Mouse (Mus musculus) midbrain, embryonic 10.5 days (tissue): ENCODE results near the gene V1rd19. TPM values are rescaled to one million over a fixed set of nuclear protein-coding genes. Genes with fewer than 3 reads are reported as not detected.
"Not testable (repeated sequence)": the region's sequence is repeated elsewhere in the genome, so short reads cannot be mapped to it uniquely, and the experiment has no call there.

ENCODE experiments used
- DNase-seq: peaks from one replicate; pipeline ENCODE4 v3.0.0-alpha.2; 2017; ENCODE audit warnings: low spot score
- H3K27ac ChIP-seq: fragments of 300-500 bp; sonication (generic); replicated peaks from 2 replicates; pipeline ENCODE4 v1.5.1; 2016; ENCODE audit warnings: mild to moderate bottlenecking
- H3K27me3 ChIP-seq: fragments of 300-500 bp; sonication (generic); 2 replicates; pipeline ENCODE4 v1.6.1; 2016; ENCODE audit warnings: low read depth, mild to moderate bottlenecking; ENCODE audit not compliant: poor library complexity, severe bottlenecking
- H3K36me3 ChIP-seq: fragments of 300-500 bp; sonication (generic); 2 replicates; pipeline ENCODE4 v1.6.1; 2016; ENCODE audit warnings: mild to moderate bottlenecking, moderate library complexity
- H3K4me1 ChIP-seq: fragments of 300-500 bp; sonication (generic); 2 replicates; pipeline ENCODE4 v1.6.1; 2016
- H3K4me3 ChIP-seq: fragments of 300-500 bp; sonication (generic); 2 replicates; pipeline ENCODE4 v1.5.1; 2016; ENCODE audit warnings: mild to moderate bottlenecking, moderate library complexity
- H3K9me3 ChIP-seq: fragments of 300-500 bp; sonication (generic); replicated peaks from 2 replicates; pipeline ENCODE4 v1.6.1; 2016; ENCODE audit warnings: mild to moderate bottlenecking
- WGBS: fragments of 180-500 bp; shearing (Covaris S2); methylation state at CpG from one replicate; pipeline ENCODE4 v1.1.7; 2016; 5-methylcytosine and 5-hydroxymethylcytosine counted together
- polyA plus RNA-seq: library from polyadenylated mRNA; unstranded; fragments of >200 nt; fragmentation: Nextera tagmentation; extraction: Ambion mirVana; gene quantifications from 2 replicates; pipeline ENCODE4 v1.2.1, GENCODE M21; 2016

Gene V1rd19
- polyA plus RNA-seq, result not detected in 2 replicates

DNA sequence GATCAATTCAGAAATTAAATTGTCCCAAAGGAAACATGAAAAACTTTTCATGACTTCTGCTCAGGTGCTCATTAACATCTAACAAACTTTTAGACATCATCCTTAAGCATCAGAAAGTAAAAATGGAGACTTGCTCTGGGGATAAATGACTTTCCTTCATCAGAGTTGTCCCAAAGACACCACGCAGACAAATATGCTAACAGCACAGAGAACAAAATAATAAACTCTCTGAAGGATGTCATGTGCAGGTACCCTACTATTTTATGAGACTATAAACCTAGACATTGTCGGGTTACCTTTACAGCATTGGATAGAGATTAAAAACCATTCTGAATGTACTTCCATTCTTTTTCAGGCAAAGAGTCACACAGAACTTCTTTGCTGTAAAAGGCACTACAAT lies at the start of gene V1rd19:
TSS of gene V1rd19 (plus strand) at position 301 of the 400 bp plus-strand sequence.
- 71% methylated on average over 2 of the region's 2 CpGs for WGBS
- H3K36me3 ChIP-seq, result no peaks in the 10 kb centered on the region
- no peak for DNase-seq
- H3K9me3 ChIP-seq, result peaks cover 45% of the 10 kb centered on the region
- H3K27ac ChIP-seq, result no peak within 1 kb of the TSS
- H3K4me3 ChIP-seq, result no peak within 1 kb of the TSS
- H3K27me3 ChIP-seq, result no peaks in the 10 kb centered on the region
- H3K4me1 ChIP-seq, result no peaks in the 10 kb centered on the region

DNA sequence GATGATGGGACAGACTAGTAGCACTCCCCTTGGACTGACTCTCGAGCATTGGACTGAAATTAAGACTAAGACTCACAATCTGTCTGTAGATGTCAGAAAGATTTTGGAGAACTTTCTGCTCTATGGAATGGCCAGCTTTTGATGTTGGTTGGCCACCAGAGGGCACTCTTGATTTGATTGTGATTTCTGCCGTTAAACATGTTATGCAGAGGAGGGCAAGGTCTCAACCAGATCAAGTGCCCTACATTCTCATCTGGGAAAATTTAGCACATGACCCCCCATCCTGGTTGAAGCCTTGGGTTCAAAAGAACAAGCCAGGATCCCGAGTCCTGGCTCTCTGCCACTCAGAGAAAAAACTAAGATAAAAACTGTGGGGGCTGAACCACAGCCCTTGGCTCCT lies 33.4 kb upstream of the V1rd19 start:
- WGBS, result 62% methylated on average over 3 of the region's 3 CpGs
- not testable (repeated sequence) for H3K36me3 ChIP-seq, H3K4me1 ChIP-seq, H3K27ac ChIP-seq, DNase-seq, H3K4me3 ChIP-seq, H3K27me3 ChIP-seq
- H3K9me3 ChIP-seq, result peaks cover 81% of the 10 kb centered on the region

DNA sequence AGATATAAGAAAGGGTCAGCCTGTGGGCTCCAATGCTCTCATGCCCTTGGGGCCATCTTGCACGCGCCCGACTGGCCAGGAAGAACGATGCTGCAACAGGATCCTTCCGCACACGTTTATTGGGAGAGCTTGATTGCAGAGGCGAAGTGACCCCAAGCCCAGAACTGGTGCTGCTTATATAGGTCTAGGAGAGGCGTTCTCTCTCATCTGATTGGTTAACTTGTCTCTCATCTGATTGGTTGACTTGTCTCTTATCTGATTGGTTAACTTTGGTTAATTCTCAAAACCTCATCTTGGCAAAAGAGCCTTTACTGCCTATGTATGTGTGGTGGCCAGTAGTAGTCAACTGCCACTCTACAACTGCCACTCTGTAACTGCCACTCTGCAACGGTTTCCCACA lies 27.2 kb upstream of the V1rd19 start, which contains the start of gene Vmn1r181:
TSS of gene Vmn1r181 (plus strand) at position 301 of the 400 bp plus-strand sequence.
- not testable (repeated sequence) for DNase-seq, H3K4me3 ChIP-seq, H3K27me3 ChIP-seq, H3K27ac ChIP-seq, H3K4me1 ChIP-seq, H3K36me3 ChIP-seq
- WGBS, result 86% methylated on average over 9 of the region's 9 CpGs
- H3K9me3 ChIP-seq, result peaks cover 78% of the 10 kb centered on the region

DNA sequence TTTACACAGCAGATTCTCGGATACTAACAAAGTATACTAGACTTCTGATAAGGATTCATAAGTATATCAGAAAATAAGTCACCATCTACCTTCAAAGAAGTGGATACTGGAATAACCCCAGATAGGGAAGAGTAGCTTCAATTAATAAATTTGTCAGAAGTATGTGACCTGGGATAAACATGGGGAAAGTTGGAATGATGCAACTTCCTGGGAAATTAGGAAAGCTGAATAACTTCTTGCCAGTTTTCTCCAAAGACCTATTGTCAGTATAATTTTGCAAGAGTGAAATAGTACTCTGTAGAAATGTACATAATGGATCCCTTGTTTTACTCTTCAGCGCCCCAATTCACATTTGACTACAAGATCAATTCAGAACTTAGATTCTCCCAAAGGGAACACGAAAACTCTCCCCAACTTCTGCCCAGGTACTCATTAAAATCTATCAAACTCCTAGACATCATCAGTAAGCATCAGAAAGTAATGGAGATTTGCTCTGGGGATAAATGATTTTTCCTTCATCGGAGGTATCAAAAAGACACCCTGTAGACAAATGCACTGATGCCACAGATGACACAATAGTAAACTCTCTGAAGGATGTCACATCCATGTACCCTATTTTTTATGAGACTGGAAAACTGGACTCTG lies 51.3 kb downstream of the V1rd19 start, which contains the start of gene Vmn1r183:
TSS of gene Vmn1r183 (plus strand) at position 595 of the 645 bp plus-strand sequence.
- Histone ChIP-seq H3K4me3 (no peak within 1 kb of the TSS), H3K9me3 (peaks cover 6% of the 10 kb centered on the region; the same call in 1 of the 2 replicates), H3K27ac (no peak within 1 kb of the TSS), H3K36me3 (no peaks in the 10 kb centered on the region), H3K4me1 (no peaks in the 10 kb centered on the region), H3K27me3 (no peaks in the 10 kb centered on the region)
- WGBS, result 76% methylated on average over 4 of the region's 4 CpGs
- DNase-seq, result no peak

Other genes with a start within 250 kb of the V1rd19 start
- gene Vmn1r174, start 249.4 kb upstream of the V1rd19 start, polyA plus RNA-seq, result not detected in 2 replicates
- gene Vmn1r175, start 191.0 kb upstream of the V1rd19 start, polyA plus RNA-seq, result not detected in 2 replicates
- not detected in 2 replicates for gene Vmn1r176, start 164.3 kb upstream of the V1rd19 start, polyA plus RNA-seq
- gene Vmn1r177, start 135.2 kb upstream of the V1rd19 start, polyA plus RNA-seq, result not detected in 2 replicates
- gene Vmn1r178, start 109.7 kb upstream of the V1rd19 start, polyA plus RNA-seq, result not detected in 2 replicates
- not detected in 2 replicates for gene Vmn1r179, start 74.7 kb upstream of the V1rd19 start, polyA plus RNA-seq
- not detected in 2 replicates for gene Vmn1r180, start 51.1 kb upstream of the V1rd19 start, polyA plus RNA-seq
- gene Vmn1r181, start 27.1 kb upstream of the V1rd19 start, polyA plus RNA-seq, result not detected in 2 replicates
- gene Vmn1r183, start 51.6 kb downstream of the V1rd19 start, polyA plus RNA-seq, result 0.01 TPM in 1 of 2 replicates, not detected in the other
- gene Zfp180, start 80.2 kb downstream of the V1rd19 start, polyA plus RNA-seq, result 28.4 and 31.7 TPM in 2 replicates
- gene Zfp112, start 110.6 kb downstream of the V1rd19 start, polyA plus RNA-seq, result 3.9 and 6.1 TPM in 2 replicates
- 14.0 and 14.9 TPM in 2 replicates for gene Zfp235, start 132.5 kb downstream of the V1rd19 start, polyA plus RNA-seq
- 5.2 and 5.4 TPM in 2 replicates for gene Zfp114, start 173.4 kb downstream of the V1rd19 start, polyA plus RNA-seq
- 10.7 and 10.9 TPM in 2 replicates for gene Zfp111, start 209.8 kb downstream of the V1rd19 start, polyA plus RNA-seq
- 5.1 and 5.7 TPM in 2 replicates for gene Zfp109, start 235.9 kb downstream of the V1rd19 start, polyA plus RNA-seq